Mouse (Mus musculus): ENCODE results near the gene Grb10.

DNA sequence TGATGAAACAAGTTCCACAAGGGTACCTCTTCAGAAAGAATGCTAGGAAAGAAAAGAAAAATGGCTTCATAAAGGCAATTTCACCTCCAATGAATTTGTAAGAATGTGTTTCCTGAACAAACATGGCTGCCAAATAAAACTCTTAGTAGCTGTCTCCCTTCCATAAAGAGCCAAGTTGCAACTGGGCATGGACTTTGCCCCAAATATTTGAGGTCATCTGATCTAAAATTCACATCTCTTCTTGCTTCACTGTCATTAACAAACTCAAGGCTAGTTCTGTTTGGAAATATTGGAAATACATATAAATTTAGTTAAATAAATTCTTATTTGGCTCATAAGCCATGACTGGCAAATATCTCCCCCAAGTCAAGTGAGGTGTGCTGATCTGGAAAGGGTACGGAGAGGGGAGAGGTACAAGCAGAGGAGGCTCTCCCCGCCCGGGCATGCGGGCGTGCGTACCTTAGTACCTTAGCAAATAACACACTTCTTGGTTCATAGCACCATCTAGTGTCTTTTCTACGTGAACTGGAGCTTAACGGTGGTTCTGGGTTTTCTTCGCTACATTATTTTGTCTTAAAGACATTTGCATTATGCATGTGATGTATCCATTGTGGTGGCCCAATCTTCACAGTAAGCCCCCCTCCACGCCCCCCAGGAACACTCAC lies 63.8 kb downstream of the Grb10 start:
- TF ChIP-seq CTCF (IDR thresholded peaks at IDR 0.05; ENCODE audit: low read depth, low read length), result no peak
- no peak for TF ChIP-seq POLR2AphosphoS5 (IDR thresholded peaks at IDR 0.05; ENCODE audit: insufficient replicate concordance, low read depth, low read length)
- TF ChIP-seq GATA1 (IDR thresholded peaks at IDR 0.05; ENCODE audit: borderline replicate concordance, low read length), result no peak
- TF ChIP-seq GATA2 (IDR thresholded peaks at IDR 0.05; ENCODE audit: borderline replicate concordance, low read depth, low read length), result no peak
- TF ChIP-seq TAL1 (conservative IDR thresholded peaks at IDR 0.05; ENCODE audit: low read depth, low read length), result no peak
